Mouse (Mus musculus) liver, adult 2 months (tissue): Measurements from ENCODE around the gene Tmem255b.

Source experiments
- CTCF ChIP-seq: fragments of 200-500 bp; IDR thresholded peaks from 2 replicates; pipeline ENCODE4 v1.5.1; 2011; ENCODE audit warnings: low read depth, low read length, control low read depth
- POLR2A ChIP-seq: fragments of 200-500 bp; IDR thresholded peaks from 2 replicates; pipeline ENCODE4 v1.6.1; 2011; ENCODE audit warnings: low read length, control low read depth; ENCODE audit not compliant: insufficient read depth; ENCODE audit errors: extremely low read depth

DNA sequence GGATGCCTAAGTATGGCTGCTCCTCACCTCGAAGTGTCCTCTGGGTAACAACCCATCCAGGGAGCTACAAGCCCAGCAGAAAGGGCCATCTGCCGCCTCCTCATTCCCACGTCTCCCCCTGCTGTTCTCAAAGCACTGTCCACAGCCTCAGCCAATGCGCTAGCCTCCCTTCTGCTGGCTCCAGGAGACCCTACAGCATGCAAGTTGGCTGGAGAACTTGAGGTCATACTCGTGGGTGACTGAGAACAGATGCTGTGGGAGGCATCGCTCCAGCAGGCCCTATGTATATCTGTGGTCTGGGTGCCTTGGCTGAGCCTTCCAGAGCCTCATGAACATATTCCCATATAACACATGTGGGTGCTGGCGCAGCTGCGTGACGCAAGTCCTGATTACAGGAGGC, 33.7 kb downstream of the Tmem255b start:
- TF ChIP-seq POLR2A (no peak), CTCF (no peak)
